Mouse (Mus musculus): ENCODE data around the gene Gm10058.
"Not testable (repeated sequence)": the region's sequence is repeated elsewhere in the genome, so short reads cannot be mapped to it uniquely, and the experiment has no call there.

The Gm10058 gene

DNA sequence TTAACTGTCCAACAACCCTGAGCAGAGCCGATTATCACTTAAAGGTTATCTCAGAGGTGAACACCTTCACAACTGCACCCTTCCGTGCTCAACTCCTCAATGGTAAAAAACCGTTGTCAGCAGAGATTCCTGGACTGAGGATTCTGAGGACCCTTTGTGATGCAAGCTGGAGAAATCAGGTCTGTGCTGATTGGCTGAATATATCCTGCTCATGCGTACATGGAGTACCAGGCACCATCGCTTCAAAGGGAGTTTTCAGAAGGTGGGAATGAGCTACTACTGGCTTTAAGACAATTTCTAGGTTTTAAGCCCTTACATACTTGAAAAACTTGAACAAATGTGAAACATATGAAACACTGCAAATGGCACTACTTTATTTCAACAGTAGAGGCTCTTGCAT, at the start of gene Gm10058:
Gm10058 (minus strand) TSS at position 101 of the 400 bp plus-strand sequence.
- in situ Hi-C loops (cut with MboI, MseI): not testable (repeated sequence)
